40 mouse cellular contexts compared by ENCODE assay signal in genomic region chr5:87931603-87932002, GRCm38 (mm10). TPM values are rescaled to one million over a fixed set of nuclear protein-coding genes. Genes with fewer than 3 reads are reported as not detected.
"Had no signal": no experiment of that assay in that cellular context is flagged by ENCODE, and none has a peak within 500 bp of the region (broad histone marks: within the 10 kb centered on the region; RNA-seq: fewer than 3 reads in every experiment).

No protein-coding gene starts in this region.

- H3K27me3 ChIP-seq: heart, embryonic 12.5 days; hindbrain, embryonic 12.5 days; intestine, embryonic 15.5 days; limb, embryonic 13.5 days; limb, embryonic 15.5 days; liver, embryonic 12.5 days had no signal

- H3K9ac ChIP-seq: heart, embryonic 12.5 days; hindbrain, embryonic 12.5 days; hindbrain, embryonic 14.5 days; intestine, embryonic 15.5 days; limb, embryonic 13.5 days; limb, embryonic 15.5 days; liver, embryonic 12.5 days; liver, embryonic 14.5 days had no signal

- DNase-seq: gastrocnemius, adult 2 months; gastrocnemius, postnatal 10 days; gastrocnemius, postnatal 25 days; heart, adult 18-20 months; heart, postnatal 10 days; heart, postnatal 4 days; kidney, adult 18-20 months; kidney, adult 8-10 months; kidney, postnatal 10 days; kidney, postnatal 25 days; kidney, postnatal 4 days; left cerebral cortex, postnatal 4 days had no signal

- H3K4me2 ChIP-seq: heart, embryonic 12.5 days; hindbrain, embryonic 12.5 days; hindbrain, embryonic 14.5 days; intestine, embryonic 15.5 days; limb, embryonic 13.5 days; limb, embryonic 15.5 days; liver, embryonic 12.5 days had no signal

- H3K9me3 ChIP-seq: heart, embryonic 10.5 days; heart, embryonic 12.5 days; hindbrain, embryonic 10.5 days; hindbrain, embryonic 12.5 days; intestine, embryonic 15.5 days; limb, embryonic 13.5 days; limb, embryonic 15.5 days; liver, embryonic 12.5 days had no signal

- H3K4me1 ChIP-seq: heart, embryonic 10.5 days; heart, embryonic 12.5 days; hindbrain, embryonic 10.5 days; hindbrain, embryonic 12.5 days; intestine, embryonic 15.5 days; limb, embryonic 13.5 days; limb, embryonic 15.5 days; liver, embryonic 12.5 days had no signal

- H3K4me3 ChIP-seq: gastrocnemius, adult 2 months; heart, embryonic 10.5 days; heart, embryonic 12.5 days; hindbrain, embryonic 10.5 days; hindbrain, embryonic 12.5 days; intestine, embryonic 15.5 days; left cerebral cortex, adult 2 months; limb, embryonic 13.5 days; limb, embryonic 15.5 days; liver, embryonic 12.5 days had no signal

- ATAC-seq: hindbrain, embryonic 16.5 days; inflammation-experienced regulatory T-cells, adult 6 months; intestine, embryonic 15.5 days; intestine, postnatal 0 days; liver, embryonic 12.5 days had no signal

- H3K27ac ChIP-seq: gastrocnemius, adult 2 months; heart, embryonic 10.5 days; hindbrain, embryonic 10.5 days; hindbrain, embryonic 12.5 days; hindbrain, embryonic 14.5 days; intestine, embryonic 15.5 days; left cerebral cortex, adult 2 months; limb, embryonic 13.5 days; limb, embryonic 15.5 days; liver, embryonic 12.5 days; liver, embryonic 14.5 days had no signal

- H3K36me3 ChIP-seq: heart, embryonic 10.5 days; heart, embryonic 12.5 days; hindbrain, embryonic 10.5 days; hindbrain, embryonic 12.5 days; intestine, embryonic 15.5 days; limb, embryonic 13.5 days; limb, embryonic 15.5 days; liver, embryonic 12.5 days had no signal

RNA-seq across cellular contexts. Expression of gene Csn3, which starts 6.2 kb away (rescaled TPM):
- total RNA-seq: gastrocnemius, adult 2 months; gastrocnemius, postnatal 10 days; gastrocnemius, postnatal 25 days; gastrocnemius, postnatal 4 days; granulocyte monocyte progenitor cell, adult 5-6 weeks; heart, adult 18-20 months; heart, adult 8-10 months; heart, postnatal 10 days; heart, postnatal 25 days; heart, postnatal 4 days; layer of hippocampus, adult 8-10 months; layer of hippocampus, postnatal 14 days; left cerebral cortex, adult 2 months; left cerebral cortex, postnatal 25 days; left cerebral cortex, postnatal 4 days; liver, adult 2 months had no signal
- polyA plus RNA-seq: heart, embryonic 12.5 days; heart, embryonic 14.5 days; heart, embryonic 16.5 days; hindbrain, embryonic 12.5 days; hindbrain, embryonic 14.5 days; hindbrain, embryonic 16.5 days; inflammation-experienced regulatory T-cells, adult 6 months; limb, embryonic 11.5 days; limb, embryonic 15.5 days; liver, adult 2 months; liver, embryonic 14.5 days; liver, embryonic 16.5 days had no signal

RNA-seq across cellular contexts. Expression of gene 2310003L06Rik, which starts 37.7 kb away (rescaled TPM):
- total RNA-seq: gastrocnemius, adult 2 months; gastrocnemius, postnatal 10 days; gastrocnemius, postnatal 25 days; gastrocnemius, postnatal 4 days; granulocyte monocyte progenitor cell, adult 5-6 weeks; heart, adult 18-20 months; heart, adult 8-10 months; heart, postnatal 10 days; heart, postnatal 25 days; heart, postnatal 4 days; layer of hippocampus, adult 8-10 months; layer of hippocampus, postnatal 14 days; left cerebral cortex, adult 2 months; left cerebral cortex, postnatal 25 days; liver, adult 2 months had no signal
- polyA plus RNA-seq: heart, embryonic 10.5 days; heart, embryonic 12.5 days; heart, embryonic 14.5 days; heart, embryonic 16.5 days; hindbrain, embryonic 10.5 days; hindbrain, embryonic 12.5 days; hindbrain, embryonic 14.5 days; hindbrain, embryonic 16.5 days; inflammation-experienced regulatory T-cells, adult 6 months; intestine, embryonic 15.5 days; intestine, postnatal 0 days; kidney, embryonic 14.5 days; kidney, embryonic 16.5 days; limb, embryonic 11.5 days; limb, embryonic 13.5 days; limb, embryonic 15.5 days; liver, adult 2 months; liver, embryonic 12.5 days; liver, embryonic 14.5 days; liver, embryonic 16.5 days had no signal

RNA-seq across cellular contexts. Expression of gene Gm28434, which starts 37.7 kb away (rescaled TPM):
- total RNA-seq: gastrocnemius, adult 2 months; gastrocnemius, postnatal 10 days; gastrocnemius, postnatal 25 days; gastrocnemius, postnatal 4 days; granulocyte monocyte progenitor cell, adult 5-6 weeks; heart, adult 18-20 months; heart, adult 8-10 months; heart, postnatal 10 days; heart, postnatal 25 days; heart, postnatal 4 days; layer of hippocampus, adult 8-10 months; layer of hippocampus, postnatal 14 days; left cerebral cortex, adult 2 months; left cerebral cortex, postnatal 25 days; left cerebral cortex, postnatal 4 days; liver, adult 2 months had no signal
- polyA plus RNA-seq: heart, embryonic 10.5 days; heart, embryonic 12.5 days; heart, embryonic 14.5 days; heart, embryonic 16.5 days; hindbrain, embryonic 10.5 days; hindbrain, embryonic 12.5 days; hindbrain, embryonic 14.5 days; hindbrain, embryonic 16.5 days; inflammation-experienced regulatory T-cells, adult 6 months; intestine, embryonic 15.5 days; intestine, postnatal 0 days; kidney, embryonic 14.5 days; kidney, embryonic 16.5 days; limb, embryonic 11.5 days; limb, embryonic 13.5 days; limb, embryonic 15.5 days; liver, adult 2 months; liver, embryonic 12.5 days; liver, embryonic 14.5 days; liver, embryonic 16.5 days had no signal

RNA-seq across cellular contexts. Expression of gene Odam, which starts 46.8 kb away (rescaled TPM):
- total RNA-seq: gastrocnemius, adult 2 months; gastrocnemius, postnatal 10 days; gastrocnemius, postnatal 25 days; gastrocnemius, postnatal 4 days; granulocyte monocyte progenitor cell, adult 5-6 weeks; heart, adult 18-20 months; heart, adult 8-10 months; heart, postnatal 10 days; heart, postnatal 25 days; heart, postnatal 4 days; layer of hippocampus, adult 8-10 months; layer of hippocampus, postnatal 14 days; left cerebral cortex, adult 2 months; left cerebral cortex, postnatal 25 days; left cerebral cortex, postnatal 4 days; liver, adult 2 months had no signal
- polyA plus RNA-seq: heart, embryonic 10.5 days; heart, embryonic 12.5 days; heart, embryonic 14.5 days; heart, embryonic 16.5 days; hindbrain, embryonic 10.5 days; hindbrain, embryonic 12.5 days; hindbrain, embryonic 14.5 days; hindbrain, embryonic 16.5 days; inflammation-experienced regulatory T-cells, adult 6 months; intestine, embryonic 15.5 days; intestine, postnatal 0 days; kidney, embryonic 14.5 days; kidney, embryonic 16.5 days; limb, embryonic 11.5 days; limb, embryonic 13.5 days; limb, embryonic 15.5 days; liver, adult 2 months; liver, embryonic 12.5 days; liver, embryonic 14.5 days; liver, embryonic 16.5 days had no signal

RNA-seq across cellular contexts. Expression of gene Cabs1, which starts 47.6 kb away (rescaled TPM):
- total RNA-seq: gastrocnemius, adult 2 months; gastrocnemius, postnatal 10 days; gastrocnemius, postnatal 25 days; gastrocnemius, postnatal 4 days; granulocyte monocyte progenitor cell, adult 5-6 weeks; heart, adult 18-20 months; heart, adult 8-10 months; heart, postnatal 10 days; heart, postnatal 25 days; heart, postnatal 4 days; layer of hippocampus, adult 8-10 months; layer of hippocampus, postnatal 14 days; left cerebral cortex, adult 2 months; left cerebral cortex, postnatal 25 days; left cerebral cortex, postnatal 4 days; liver, adult 2 months had no signal
- polyA plus RNA-seq: heart, embryonic 10.5 days; heart, embryonic 12.5 days; heart, embryonic 14.5 days; heart, embryonic 16.5 days; hindbrain, embryonic 10.5 days; hindbrain, embryonic 12.5 days; hindbrain, embryonic 14.5 days; hindbrain, embryonic 16.5 days; inflammation-experienced regulatory T-cells, adult 6 months; intestine, embryonic 15.5 days; intestine, postnatal 0 days; kidney, embryonic 14.5 days; kidney, embryonic 16.5 days; limb, embryonic 11.5 days; limb, embryonic 13.5 days; limb, embryonic 15.5 days; liver, adult 2 months; liver, embryonic 12.5 days; liver, embryonic 14.5 days; liver, embryonic 16.5 days had no signal
